Mouse (Mus musculus) intestine, postnatal 0 days (tissue): ENCODE measurements around the gene Borcs6. TPM values are rescaled to one million over a fixed set of nuclear protein-coding genes. Genes with fewer than 3 reads are reported as not detected.

ENCODE experiments used
- ATAC-seq: fragments of 200-750 bp; cut with Nextera tagmentation; 2 replicates; pipeline ENCODE4 v1.8.0; 2017; ENCODE audit warnings: mild to moderate bottlenecking, moderate TSS enrichment, moderate library complexity
- H3K27ac ChIP-seq: fragments of 300-500 bp; sonication (generic); 2 replicates; pipeline ENCODE4 v1.5.1; 2014; ENCODE audit warnings: mild to moderate bottlenecking, low read depth, low read length, moderate library complexity
- H3K27me3 ChIP-seq: fragments of 300-500 bp; sonication (generic); replicated peaks from 2 replicates; pipeline ENCODE4 v1.6.1; 2014; ENCODE audit warnings: low read length, mixed read lengths; ENCODE audit not compliant: control insufficient read depth, insufficient read depth
- H3K36me3 ChIP-seq: fragments of 300-500 bp; sonication (generic); 2 replicates; pipeline ENCODE4 v1.6.1; 2014; ENCODE audit warnings: mild to moderate bottlenecking, moderate library complexity; ENCODE audit not compliant: control insufficient read depth, insufficient read depth
- H3K4me1 ChIP-seq: fragments of 300-500 bp; sonication (generic); replicated peaks from 2 replicates; pipeline ENCODE4 v1.6.1; 2014; ENCODE audit warnings: antibody characterized with exemption, low read length, mixed read lengths; ENCODE audit not compliant: control insufficient read depth, insufficient read depth
- H3K4me2 ChIP-seq: fragments of 300-500 bp; sonication (generic); replicated peaks from 2 replicates; pipeline ENCODE4 v1.6.1; 2014; ENCODE audit warnings: low read depth, mild to moderate bottlenecking, moderate library complexity
- H3K4me3 ChIP-seq: fragments of 300-500 bp; sonication (generic); 2 replicates; pipeline ENCODE4 v1.5.1; 2014; ENCODE audit warnings: low read depth, low read length
- H3K9ac ChIP-seq: fragments of 300-500 bp; sonication (generic); 2 replicates; pipeline ENCODE4 v1.6.1; 2014; ENCODE audit warnings: mild to moderate bottlenecking, low read depth, low read length
- H3K9me3 ChIP-seq: fragments of 300-500 bp; sonication (generic); 2 replicates; pipeline ENCODE4 v1.6.1; 2016; ENCODE audit warnings: mixed run types; ENCODE audit not compliant: control insufficient read depth
- CTCF ChIP-seq: sonication (generic); IDR thresholded peaks from 2 replicates; pipeline ENCODE4 v1.5.1; 2016; ENCODE audit warnings: low read depth, mild to moderate bottlenecking, control low read depth, antibody characterized with exemption, moderate library complexity
- WGBS: fragments of 180-500 bp; shearing (Covaris S2); extraction: QIAGEN DNeasy Blood & Tissue Kit; methylation state at CpG from one replicate; pipeline ENCODE4 v1.1.7; 2014; 5-methylcytosine and 5-hydroxymethylcytosine counted together
- polyA plus RNA-seq: library from polyadenylated mRNA; unstranded; fragments of >200 nt; fragmentation: Nextera tagmentation; extraction: Ambion mirVana; gene quantifications from 2 replicates; pipeline ENCODE4 v1.2.1, GENCODE M21; 2015

Gene Borcs6
- polyA plus RNA-seq, 1 experiment from 2014 or later: 13.4 TPM

DNA sequence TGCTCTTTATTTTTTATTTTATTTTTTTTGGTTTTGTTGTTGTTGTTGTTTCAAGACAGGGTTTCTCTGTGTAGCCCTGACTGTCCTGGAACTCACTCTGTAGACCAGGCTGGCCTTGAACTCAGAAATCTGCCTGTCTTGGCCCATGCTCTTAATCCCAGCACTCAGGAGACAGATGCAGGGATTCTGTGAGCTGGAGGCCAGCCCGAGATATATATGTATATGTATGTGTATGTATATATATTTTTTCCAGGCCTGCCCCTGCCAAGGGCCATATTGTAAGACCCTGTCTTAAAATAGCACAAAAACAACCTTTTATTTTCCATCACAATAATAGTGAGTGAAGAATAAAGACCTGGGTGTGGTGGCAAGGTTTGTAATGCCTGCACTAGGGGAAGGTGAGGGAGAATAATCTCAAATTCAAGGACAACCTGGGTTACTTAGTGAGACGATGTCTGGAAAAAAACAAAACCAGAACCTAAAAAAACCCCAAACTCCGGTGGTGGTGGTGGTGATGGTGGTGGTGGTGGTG is 5.9 kb downstream of the Borcs6 start:
- 70% methylated on average over 3 of the region's 3 CpGs for WGBS
- peak overlapping the region; percentile 69 for H3K4me2 ChIP-seq
- no peak for ATAC-seq
- no peak overlapping the region for H3K4me3 ChIP-seq
- H3K9me3 ChIP-seq: no peaks in the 10 kb centered on the region
- TF ChIP-seq CTCF: no peak
- H3K9ac ChIP-seq: no peak overlapping the region
- H3K27ac ChIP-seq: no peak overlapping the region
- peaks cover 13% of the 10 kb centered on the region; the same call in 1 of the 2 replicates for H3K4me1 ChIP-seq
- no peaks in the 10 kb centered on the region for H3K27me3 ChIP-seq
- H3K36me3 ChIP-seq: no peaks in the 10 kb centered on the region

- Histone ChIP-seq H3K4me3 (peak overlapping the region; percentile 29), H3K36me3 (no peaks in the 10 kb centered on the region), H3K27me3 (no peaks in the 10 kb centered on the region), H3K4me1 (peaks cover 9% of the 10 kb centered on the region; the same call in 1 of the 2 replicates), H3K9me3 (no peaks in the 10 kb centered on the region), H3K9ac (no peak overlapping the region), H3K4me2 (peak overlapping the region; percentile 69), H3K27ac (no peak overlapping the region)
- no peak for ATAC-seq
- WGBS: 3% methylated on average over 29 of the region's 29 CpGs
- no peak for TF ChIP-seq CTCF
These were observed 6.8 kb downstream of the Borcs6 start for GRCm38 (mm10) chr11:69066163-69066861.

- H3K27me3 ChIP-seq: no peaks in the 10 kb centered on the region
- WGBS: 8% methylated on average over 8 of the region's 8 CpGs
- no peaks in the 10 kb centered on the region for H3K36me3 ChIP-seq
- ATAC-seq: 0 out of 2 replicates have a peak, but pooled peaks have one; percentile 5
- peak; percentile 90 for TF ChIP-seq CTCF
- peak overlapping the region; percentile 2; the same call in 1 of the 2 replicates for H3K27ac ChIP-seq
- no peak overlapping the region for H3K9ac ChIP-seq
- H3K4me1 ChIP-seq: peaks cover 6% of the 10 kb centered on the region; the same call in 1 of the 2 replicates
- no peaks in the 10 kb centered on the region for H3K9me3 ChIP-seq
- H3K4me2 ChIP-seq: peak overlapping the region; percentile 69
- H3K4me3 ChIP-seq: peak overlapping the region; percentile 29; the same call in 1 of the 2 replicates
These were observed 7.4 kb downstream of the Borcs6 start for GRCm38 (mm10) chr11:69066956-69067355.

DNA sequence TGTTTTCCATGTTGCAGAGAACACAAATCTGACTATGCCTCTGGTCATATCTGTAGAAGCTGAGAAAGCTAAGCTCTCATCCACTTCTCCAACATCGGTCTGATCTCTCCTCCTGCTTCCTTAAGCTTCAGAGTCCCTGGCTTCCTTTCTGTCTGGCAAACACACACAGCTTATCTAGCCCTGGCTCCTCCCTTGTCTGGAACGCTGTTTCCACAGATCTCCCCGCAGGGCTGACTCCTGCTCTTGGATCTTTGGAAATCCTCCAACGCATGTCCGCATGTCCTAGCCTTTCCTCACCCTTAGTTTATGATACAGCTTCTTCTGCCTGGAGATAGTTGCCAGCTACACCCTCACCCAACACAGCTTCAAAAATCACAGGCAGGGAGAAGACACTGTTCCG is 8.1 kb downstream of the Borcs6 start:
- H3K36me3 ChIP-seq: no peaks in the 10 kb centered on the region
- ATAC-seq: no peak
- peak overlapping the region; percentile 69 for H3K4me2 ChIP-seq
- H3K27ac ChIP-seq: 0 out of 2 replicates have a peak overlapping the region, but pooled peaks have one; percentile 2
- TF ChIP-seq CTCF: no peak
- no peaks in the 10 kb centered on the region for H3K27me3 ChIP-seq
- no peak overlapping the region for H3K9ac ChIP-seq
- no peak overlapping the region; the same call in 1 of the 2 replicates for H3K4me3 ChIP-seq
- H3K4me1 ChIP-seq: peaks cover 6% of the 10 kb centered on the region; the same call in 1 of the 2 replicates
- no peaks in the 10 kb centered on the region for H3K9me3 ChIP-seq
- 13% methylated on average over 6 of the region's 6 CpGs for WGBS

DNA sequence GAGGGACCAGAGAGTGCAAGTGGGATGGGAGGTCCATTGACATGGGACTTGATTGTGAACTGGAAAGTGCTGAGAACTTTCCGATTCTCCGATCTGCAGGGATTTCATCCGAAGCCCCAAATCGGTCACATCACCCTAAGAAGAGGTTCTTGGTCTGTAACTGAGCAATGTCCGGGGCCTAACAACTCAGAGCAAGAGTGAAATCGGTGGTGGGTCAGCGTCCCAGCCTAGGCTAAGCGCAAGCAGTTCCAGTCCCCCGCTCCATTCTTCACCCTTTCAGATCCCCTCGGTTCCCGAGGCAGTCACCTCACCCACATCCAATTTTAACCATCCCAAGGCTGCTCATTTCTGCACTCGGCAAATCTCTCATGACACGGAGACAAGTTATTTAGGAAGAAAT is 10.6 kb downstream of the Borcs6 start:
- no peaks in the 10 kb centered on the region for H3K27me3 ChIP-seq
- no peaks in the 10 kb centered on the region for H3K36me3 ChIP-seq
- no peak for TF ChIP-seq CTCF
- H3K27ac ChIP-seq: peak overlapping the region; percentile 69
- peak overlapping the region; percentile 57 for H3K9ac ChIP-seq
- H3K4me1 ChIP-seq: peaks cover 6% of the 10 kb centered on the region; the same call in 1 of the 2 replicates
- ATAC-seq: no peak
- H3K4me3 ChIP-seq: peak overlapping the region; percentile 49
- WGBS: 2% methylated on average over 13 of the region's 13 CpGs
- peak overlapping the region; percentile 83 for H3K4me2 ChIP-seq
- no peaks in the 10 kb centered on the region for H3K9me3 ChIP-seq

DNA sequence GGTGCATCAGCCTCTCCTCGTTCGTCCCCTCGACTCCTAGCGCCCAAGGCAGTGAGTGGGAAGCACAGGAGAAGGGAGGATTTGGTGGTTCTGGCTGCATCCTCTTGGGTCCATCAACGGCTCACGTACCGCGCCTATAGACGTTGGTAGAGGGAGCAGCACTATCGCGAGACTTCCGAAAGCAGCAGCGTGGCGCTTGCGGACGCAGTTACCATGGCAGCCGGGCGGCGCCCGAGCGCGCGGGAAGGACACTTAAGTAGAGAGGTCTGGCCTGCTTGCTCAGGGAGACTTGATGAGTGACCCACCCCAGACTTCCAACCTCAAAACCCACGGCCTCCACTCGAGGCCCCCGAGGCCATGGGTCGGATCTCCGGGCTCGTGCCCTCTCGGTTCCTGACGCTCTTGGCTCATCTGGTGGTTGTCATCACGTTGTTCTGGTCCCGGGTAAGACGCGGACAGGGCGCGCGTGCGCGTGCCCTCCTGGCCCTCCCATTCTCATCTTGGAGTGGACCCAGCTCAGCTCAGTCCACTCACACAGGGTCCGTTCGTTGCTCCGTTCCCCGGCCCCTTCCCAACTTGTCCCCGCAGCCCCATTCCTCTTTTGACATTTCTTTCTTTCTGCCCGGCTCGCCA is 11.2 kb downstream of the Borcs6 start, which contains the start of gene Tmem107:
Gene Tmem107, plus strand, starts transcription at position 217 of the 633 bp plus-strand sequence.
- peak within 1 kb of the TSS; percentile 83 for H3K4me2 ChIP-seq
- H3K4me3 ChIP-seq: peak within 1 kb of the TSS; percentile 49
- H3K27me3 ChIP-seq: no peaks in the 10 kb centered on the region
- H3K9ac ChIP-seq: peak within 1 kb of the TSS; percentile 57
- no peaks in the 10 kb centered on the region for H3K9me3 ChIP-seq
- peak within 1 kb of the TSS; percentile 69 for H3K27ac ChIP-seq
- H3K4me1 ChIP-seq: peaks cover 6% of the 10 kb centered on the region; the same call in 1 of the 2 replicates
- H3K36me3 ChIP-seq: no peaks in the 10 kb centered on the region
- WGBS: under 1% methylated on average over 47 of the region's 47 CpGs
- TF ChIP-seq CTCF: 0 out of 2 replicates have a peak, but pooled peaks have one; percentile 32
- peak; percentile 61 for ATAC-seq
